Mouse (Mus musculus) heart, postnatal 0 days (tissue): ENCODE measurements around the gene Tff2.

Source experiments
- CTCF ChIP-seq: IDR thresholded peaks from 2 replicates; pipeline ENCODE4 v1.5.1; 2016; ENCODE audit warnings: antibody characterized with exemption, control low read depth, low read depth
- EP300 ChIP-seq: IDR thresholded peaks from 2 replicates; pipeline ENCODE4 v1.6.1; 2016; ENCODE audit warnings: antibody characterized with exemption, low read depth

DNA sequence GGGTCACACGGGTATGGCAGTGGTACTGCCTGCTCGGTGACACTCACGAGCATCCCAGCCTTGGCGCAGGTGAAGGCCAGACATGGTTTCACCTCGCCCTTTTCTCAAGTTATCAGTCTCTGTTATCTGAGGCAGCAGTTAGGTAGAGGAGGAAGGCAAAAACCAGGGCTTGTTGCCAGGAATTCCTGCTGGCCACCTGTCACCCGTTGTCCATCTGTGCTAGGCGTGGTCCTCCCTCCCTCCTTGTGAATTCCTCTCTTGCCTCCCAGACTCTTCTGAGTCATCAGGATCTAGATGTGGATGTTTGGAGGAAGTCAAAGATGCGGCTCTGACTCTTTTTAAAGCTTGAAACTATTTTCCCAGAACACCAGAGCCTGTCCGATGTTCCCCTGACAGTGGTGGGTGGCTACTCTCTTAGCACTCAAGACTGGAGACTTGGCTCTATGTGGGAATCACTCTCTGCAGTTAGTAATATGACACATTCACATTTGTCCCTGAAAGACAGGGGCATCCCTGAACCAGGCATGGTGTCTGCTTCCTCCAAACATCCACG, 12.7 kb downstream of the Tff2 start:
- no peak for TF ChIP-seq CTCF
- TF ChIP-seq EP300, result no peak
